Mouse (Mus musculus) C2C12 (cell line): ENCODE results near the gene Fgf4.

Experiments
- CEBPB ChIP-seq: IDR thresholded peaks from one replicate; pipeline ENCODE4 v1.6.1; 2011; ENCODE audit warnings: low read depth, mild to moderate bottlenecking, control low read depth, moderate library complexity
- CTCF ChIP-seq: IDR thresholded peaks from one replicate; pipeline ENCODE4 v1.5.1; 2011; ENCODE audit not compliant: control insufficient read depth, insufficient read depth, insufficient read length
- MAX ChIP-seq: IDR thresholded peaks from one replicate; pipeline ENCODE4 v1.6.1; 2011; ENCODE audit warnings: mild to moderate bottlenecking, control low read depth

DNA sequence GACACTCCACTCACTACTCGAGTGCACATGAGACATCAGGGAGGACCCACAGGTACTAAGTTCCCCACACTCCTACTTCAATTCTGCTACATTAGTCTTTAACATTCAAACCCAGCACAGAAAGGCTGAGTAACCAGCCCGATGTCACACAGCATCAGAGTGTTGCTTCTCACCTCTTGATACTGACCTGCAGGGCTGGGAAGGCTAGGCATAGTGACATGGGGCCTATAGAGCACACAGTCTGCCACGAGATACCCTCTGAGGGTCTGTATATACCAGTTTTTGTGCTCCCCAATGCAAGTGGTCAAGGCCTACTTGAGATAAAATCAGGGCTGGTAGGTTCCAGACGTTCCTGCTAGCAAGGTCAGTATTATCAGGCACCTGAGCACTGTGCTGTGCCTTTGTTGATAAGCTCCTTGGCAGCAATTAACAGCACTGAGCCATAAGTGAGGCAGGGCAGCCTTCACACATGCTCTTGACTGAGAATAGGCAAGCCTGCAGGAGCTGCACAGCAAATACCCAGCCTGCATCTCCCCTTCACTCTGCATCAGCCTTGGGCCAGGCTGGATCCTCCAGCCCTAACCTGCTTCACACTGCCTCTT, 39.1 kb upstream of the Fgf4 start:
- TF ChIP-seq CTCF (no peak), MAX (no peak), CEBPB (no peak)
